Mouse (Mus musculus): Measurements from ENCODE around the gene Lcorl. TPM values are rescaled to one million over a fixed set of nuclear protein-coding genes. Genes with fewer than 3 reads are reported as not detected.

Gene Lcorl
- polyA plus RNA-seq, 1 experiment from 2014 or later: 20.9 TPM

DNA sequence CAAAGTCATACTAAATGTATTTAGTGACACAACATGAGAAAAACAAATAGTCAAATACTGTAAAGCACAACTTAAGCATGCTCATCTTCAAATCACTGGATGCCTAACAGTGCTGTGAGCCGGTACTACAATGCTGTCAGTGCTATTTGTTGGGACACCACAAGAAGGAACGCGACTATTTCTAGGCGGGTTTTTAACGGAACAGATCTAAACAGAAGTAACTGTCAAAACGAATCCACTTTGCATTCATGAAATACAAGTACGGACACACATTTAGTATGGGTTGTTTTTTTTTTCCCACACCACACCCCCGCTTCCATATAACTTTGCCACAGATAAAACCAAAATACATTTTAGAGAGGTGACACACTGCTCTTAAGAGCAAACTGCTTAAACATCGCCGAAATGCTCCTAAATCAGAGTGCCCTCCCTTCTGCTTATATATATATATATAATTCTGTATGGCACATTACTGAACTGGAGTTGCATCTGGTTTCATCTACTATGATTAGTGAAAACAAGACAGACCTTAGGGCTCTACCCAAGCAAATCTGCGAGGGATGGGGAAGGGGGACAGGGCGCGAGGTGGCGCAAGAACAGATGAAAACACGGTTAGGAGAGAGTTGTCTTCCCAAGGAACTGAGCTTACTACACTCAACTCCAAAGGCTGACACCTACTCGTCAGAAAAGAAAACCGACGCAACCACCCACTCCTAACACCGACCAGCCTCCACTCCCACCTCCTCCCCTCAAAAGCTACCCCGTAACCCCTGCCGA lies 1.7 kb downstream of the Lcorl start:
- Histone ChIP-seq H3K4me1 (no peaks in the 10 kb centered on the region), H3K27me3 (no peaks in the 10 kb centered on the region; the same call in 1 of the 2 replicates), H3K4me3 (peak overlapping the region; percentile 92), H3K9me3 (no peaks in the 10 kb centered on the region), H3K27ac (peak overlapping the region; percentile 99), H3K4me2 (peak overlapping the region; percentile 76), H3K9ac (peak overlapping the region; percentile 82), H3K36me3 (no peaks in the 10 kb centered on the region)
- no peak for ATAC-seq (ENCODE audit: insufficient number of reproducible peaks, low FRiP score, low TSS enrichment, low read depth)
- 20% methylated on average over 21 of the region's 21 CpGs for WGBS

DNA sequence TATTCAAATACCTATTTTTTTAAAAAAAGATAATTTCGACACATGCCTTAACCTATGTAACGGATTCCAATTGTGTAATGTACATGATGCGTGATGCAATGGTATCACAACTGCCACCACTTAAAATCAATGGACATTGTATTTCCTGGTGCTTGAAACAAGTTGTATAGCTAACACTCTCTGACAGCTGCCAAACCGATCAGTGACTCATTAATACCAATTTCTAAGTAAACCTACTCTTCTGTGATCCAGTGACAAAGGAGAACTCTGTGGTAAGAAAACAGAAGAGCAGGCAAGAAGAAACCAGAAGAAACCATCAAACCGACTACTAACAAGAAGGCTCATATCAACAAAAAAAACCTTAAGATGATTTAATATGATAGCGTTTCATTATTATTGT lies 12.7 kb downstream of the Lcorl start:
- no peaks in the 10 kb centered on the region for H3K9me3 ChIP-seq
- H3K36me3 ChIP-seq: no peaks in the 10 kb centered on the region
- no peak overlapping the region for H3K4me2 ChIP-seq
- ATAC-seq (ENCODE audit: insufficient number of reproducible peaks, low FRiP score, low TSS enrichment, low read depth): no peak
- no peaks in the 10 kb centered on the region for H3K27me3 ChIP-seq
- no peak overlapping the region for H3K4me3 ChIP-seq
- H3K4me1 ChIP-seq: no peaks in the 10 kb centered on the region
- H3K9ac ChIP-seq: no peak overlapping the region
- 91% methylated on average over 6 of the region's 6 CpGs for WGBS
- H3K27ac ChIP-seq: no peak overlapping the region

DNA sequence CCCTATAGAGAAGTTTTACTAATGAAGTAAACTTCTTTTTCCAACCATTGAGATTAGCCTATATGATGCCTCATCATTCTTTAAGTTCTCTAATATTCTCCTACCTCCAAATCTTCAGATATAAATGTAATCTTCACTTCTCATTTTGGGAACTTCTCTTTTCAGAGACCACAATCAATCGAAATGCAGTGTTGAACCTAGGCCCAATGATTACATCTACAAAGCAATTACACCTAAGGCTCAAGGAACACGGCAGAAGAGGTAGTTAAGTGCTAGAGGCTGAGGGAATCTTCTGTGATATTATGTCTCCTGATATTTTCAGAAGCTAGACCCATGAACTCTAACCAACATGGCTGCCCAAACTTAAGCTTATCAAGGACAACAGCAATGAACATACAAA lies 22.3 kb downstream of the Lcorl start:
- no peak for ATAC-seq (ENCODE audit: insufficient number of reproducible peaks, low FRiP score, low TSS enrichment, low read depth)
- WGBS: 90% methylated on average over 2 of the region's 2 CpGs
- no peak overlapping the region for H3K9ac ChIP-seq
- H3K27me3 ChIP-seq: no peaks in the 10 kb centered on the region
- H3K4me1 ChIP-seq: no peaks in the 10 kb centered on the region
- no peaks in the 10 kb centered on the region for H3K9me3 ChIP-seq
- no peak overlapping the region for H3K4me2 ChIP-seq
- H3K27ac ChIP-seq: no peak overlapping the region
- no peaks in the 10 kb centered on the region for H3K36me3 ChIP-seq
- H3K4me3 ChIP-seq: no peak overlapping the region

DNA sequence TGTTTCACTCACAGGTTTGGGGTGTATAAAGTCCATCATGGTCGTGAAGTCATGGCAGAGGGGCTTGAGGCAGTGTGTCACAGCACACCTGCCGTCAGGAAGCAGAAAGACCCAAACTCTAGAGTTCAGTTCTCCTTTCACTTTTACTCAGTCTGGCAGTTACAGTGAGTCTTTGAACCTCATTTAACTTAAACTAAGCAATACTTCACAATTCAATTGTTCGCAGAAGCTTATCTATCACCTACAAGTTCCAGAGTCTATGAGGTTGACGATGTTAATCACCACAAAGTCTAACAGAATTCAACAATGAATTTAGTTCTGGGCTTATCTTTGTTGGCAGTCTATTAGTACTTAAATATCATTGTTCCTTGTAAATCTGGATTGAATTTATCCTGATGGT lies 45.9 kb downstream of the Lcorl start:
- H3K27me3 ChIP-seq: no peaks in the 10 kb centered on the region
- H3K9me3 ChIP-seq: peaks cover 10% of the 10 kb centered on the region; the same call in 1 of the 2 replicates
- H3K27ac ChIP-seq: no peak overlapping the region
- H3K4me3 ChIP-seq: no peak overlapping the region
- H3K4me2 ChIP-seq: no peak overlapping the region
- 93% methylated on average over 4 of the region's 4 CpGs for WGBS
- no peak for ATAC-seq (ENCODE audit: insufficient number of reproducible peaks, low FRiP score, low TSS enrichment, low read depth)
- H3K36me3 ChIP-seq: peaks cover 4% of the 10 kb centered on the region; the same call in 1 of the 2 replicates
- no peaks in the 10 kb centered on the region for H3K4me1 ChIP-seq
- H3K9ac ChIP-seq: no peak overlapping the region

DNA sequence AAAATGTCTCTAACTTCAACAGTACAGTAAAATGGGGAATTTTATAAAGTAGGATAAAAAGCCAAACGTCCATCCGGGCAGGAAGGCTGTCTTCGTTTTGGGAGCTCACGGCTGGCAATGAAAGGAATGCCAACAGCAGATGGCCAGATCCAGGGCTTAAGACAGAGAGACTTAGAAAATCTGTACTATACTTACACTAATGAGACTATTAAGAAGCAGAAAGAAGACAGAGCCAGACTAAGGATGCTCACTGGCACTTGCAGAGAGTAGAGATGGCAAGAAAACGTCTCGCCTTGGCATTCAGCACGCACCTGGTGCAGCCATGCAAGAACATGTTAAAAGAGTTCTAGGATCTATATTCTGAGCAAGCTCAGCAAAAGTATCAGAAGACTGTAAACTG lies 65.6 kb downstream of the Lcorl start:
- Histone ChIP-seq H3K9ac (no peak overlapping the region), H3K4me3 (no peak overlapping the region), H3K36me3 (no peaks in the 10 kb centered on the region), H3K9me3 (no peaks in the 10 kb centered on the region), H3K27me3 (no peaks in the 10 kb centered on the region), H3K4me2 (no peak overlapping the region), H3K4me1 (no peaks in the 10 kb centered on the region), H3K27ac (no peak overlapping the region)
- no peak for ATAC-seq (ENCODE audit: insufficient number of reproducible peaks, low FRiP score, low TSS enrichment, low read depth)
- WGBS: 77% methylated on average over 7 of the region's 7 CpGs

DNA sequence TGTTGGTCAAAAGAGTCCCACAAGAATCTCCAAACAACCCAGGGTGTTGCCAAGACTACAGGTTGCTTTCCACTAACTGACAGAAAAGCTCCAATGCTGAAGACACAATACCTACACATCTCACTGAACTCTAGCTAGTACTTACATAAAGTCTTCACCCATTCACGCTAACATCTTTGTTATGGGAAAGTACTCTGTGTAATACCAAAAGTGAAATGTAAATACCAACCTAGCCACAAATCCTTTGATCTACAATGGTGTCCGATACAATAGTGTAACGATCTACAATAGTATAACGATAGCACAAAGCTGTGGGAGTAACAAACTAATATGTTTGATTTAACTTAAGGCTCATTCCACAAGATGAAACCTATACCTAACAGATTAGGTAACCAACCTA lies 67.2 kb downstream of the Lcorl start:
- H3K4me2 ChIP-seq: no peak overlapping the region
- H3K27me3 ChIP-seq: no peaks in the 10 kb centered on the region
- H3K4me3 ChIP-seq: no peak overlapping the region
- H3K9me3 ChIP-seq: no peaks in the 10 kb centered on the region
- H3K9ac ChIP-seq: no peak overlapping the region
- no peaks in the 10 kb centered on the region for H3K36me3 ChIP-seq
- no peaks in the 10 kb centered on the region for H3K4me1 ChIP-seq
- no peak overlapping the region for H3K27ac ChIP-seq
- WGBS: 95% methylated on average over 4 of the region's 4 CpGs
- ATAC-seq (ENCODE audit: insufficient number of reproducible peaks, low FRiP score, low TSS enrichment, low read depth): no peak

DNA sequence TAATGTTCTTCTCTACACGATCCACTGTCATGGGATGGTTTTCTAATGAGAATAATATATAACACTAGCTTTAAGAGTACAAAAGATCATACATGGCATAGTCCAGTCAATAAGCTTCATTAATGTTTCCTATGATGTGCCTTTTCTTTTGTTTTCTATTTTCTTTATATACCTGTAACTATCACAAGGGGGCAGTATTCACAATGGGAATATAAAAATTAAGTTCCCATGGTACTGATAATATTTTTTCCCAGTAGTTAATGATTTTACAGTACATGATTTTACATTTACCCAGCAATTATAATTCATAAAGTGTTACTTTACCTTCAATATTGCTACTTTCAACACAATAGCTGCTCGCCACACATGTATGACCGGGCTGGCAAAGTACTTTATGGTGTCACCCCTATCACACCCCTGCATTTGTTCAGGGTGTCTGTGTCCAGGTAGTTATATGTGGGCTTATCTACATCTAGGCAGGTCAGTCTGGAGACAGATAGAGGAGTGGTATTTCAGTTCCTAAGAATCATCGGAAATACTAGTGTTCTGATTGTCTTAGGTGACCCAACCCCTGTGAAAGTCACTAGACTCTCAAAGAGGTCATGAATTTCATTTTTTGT lies 99.8 kb downstream of the Lcorl start:
- Histone ChIP-seq H3K9ac (no peak overlapping the region), H3K27ac (no peak overlapping the region), H3K27me3 (no peaks in the 10 kb centered on the region), H3K4me3 (no peak overlapping the region), H3K4me2 (no peak overlapping the region), H3K4me1 (no peaks in the 10 kb centered on the region), H3K9me3 (no peaks in the 10 kb centered on the region), H3K36me3 (no peaks in the 10 kb centered on the region)
- ATAC-seq (ENCODE audit: insufficient number of reproducible peaks, low FRiP score, low TSS enrichment, low read depth): no peak
- 84% methylated on average over 4 of the region's 4 CpGs for WGBS

DNA sequence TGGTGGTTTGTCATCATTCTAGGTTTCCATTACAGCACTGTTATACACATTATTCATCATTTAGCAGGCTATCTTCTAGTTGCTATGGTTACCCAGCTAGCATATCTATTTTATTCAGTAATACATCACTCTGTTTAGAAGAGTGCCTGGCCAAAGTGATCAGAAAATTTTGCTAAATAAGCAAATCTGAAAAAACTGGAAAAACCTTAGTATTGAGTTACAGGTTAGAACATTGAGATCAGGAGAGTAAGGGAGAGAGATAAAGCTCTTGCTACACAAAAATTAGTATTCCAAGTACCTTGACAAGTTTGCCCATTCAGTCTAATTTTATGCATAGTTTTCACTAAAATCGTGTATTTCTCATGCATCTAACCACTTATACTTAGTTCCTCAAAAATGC lies 119.5 kb downstream of the Lcorl start:
- H3K4me1 ChIP-seq: no peaks in the 10 kb centered on the region
- WGBS: 93% methylated on average over 1 of the region's 1 CpGs
- no peak overlapping the region for H3K4me2 ChIP-seq
- no peak overlapping the region for H3K27ac ChIP-seq
- no peak for ATAC-seq (ENCODE audit: insufficient number of reproducible peaks, low FRiP score, low TSS enrichment, low read depth)
- no peaks in the 10 kb centered on the region for H3K36me3 ChIP-seq
- no peaks in the 10 kb centered on the region for H3K27me3 ChIP-seq
- H3K9ac ChIP-seq: no peak overlapping the region
- no peaks in the 10 kb centered on the region for H3K9me3 ChIP-seq
- H3K4me3 ChIP-seq: no peak overlapping the region

DNA sequence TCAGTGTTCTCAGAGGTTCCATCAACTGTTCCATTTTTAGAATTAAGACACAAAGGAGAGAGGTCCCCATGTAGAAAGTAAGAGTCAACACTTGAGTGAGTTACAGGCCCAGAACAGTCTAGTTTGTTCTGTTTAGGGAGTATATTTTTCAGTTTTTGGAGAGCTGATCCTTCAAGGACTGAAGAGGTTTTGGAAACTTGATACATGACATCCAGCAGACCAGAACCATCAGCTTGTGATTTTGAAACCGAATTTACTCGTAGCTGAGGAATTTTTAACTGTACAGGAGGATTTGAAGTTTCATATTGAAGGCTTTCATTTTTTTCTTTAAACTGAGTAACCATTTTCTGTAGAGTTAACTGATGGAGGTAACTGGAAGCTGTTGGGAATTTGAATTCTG lies 123.7 kb downstream of the Lcorl start:
- H3K9ac ChIP-seq: no peak overlapping the region
- H3K4me2 ChIP-seq: no peak overlapping the region
- H3K36me3 ChIP-seq: no peaks in the 10 kb centered on the region
- no peaks in the 10 kb centered on the region for H3K27me3 ChIP-seq
- H3K4me3 ChIP-seq: no peak overlapping the region
- no peak for ATAC-seq (ENCODE audit: insufficient number of reproducible peaks, low FRiP score, low TSS enrichment, low read depth)
- no peaks in the 10 kb centered on the region for H3K4me1 ChIP-seq
- WGBS: 73% methylated on average over 2 of the region's 2 CpGs
- no peak overlapping the region for H3K27ac ChIP-seq
- H3K9me3 ChIP-seq: no peaks in the 10 kb centered on the region

DNA sequence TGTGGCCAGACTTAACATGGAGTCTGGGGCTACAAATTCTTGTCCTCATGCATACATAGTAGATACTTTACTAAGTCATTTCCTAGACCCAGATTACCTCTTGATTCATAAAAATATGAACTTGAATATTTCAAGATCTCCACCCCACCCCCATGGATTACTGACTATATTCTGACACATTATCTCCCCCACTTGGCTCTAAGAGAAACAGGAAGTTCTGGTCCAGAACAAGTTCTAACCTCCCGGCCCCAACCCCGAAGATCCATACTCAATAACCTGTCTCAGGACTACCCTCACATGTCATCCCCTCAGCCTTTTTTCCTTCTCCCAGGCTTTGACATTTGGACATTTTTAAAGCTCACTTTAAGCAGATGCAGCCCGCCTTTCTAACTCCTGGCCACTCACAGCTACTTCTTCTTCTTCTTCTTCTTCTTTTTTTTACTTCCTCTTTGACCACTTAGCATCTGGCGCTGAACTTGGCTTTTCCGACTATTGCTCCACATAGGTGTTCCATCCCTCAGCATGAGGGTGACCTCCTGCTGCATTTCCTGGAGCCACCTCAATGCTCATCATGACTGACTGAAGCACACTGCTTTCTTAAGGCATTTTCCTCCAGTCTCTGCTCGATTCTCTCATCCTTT lies 138.4 kb downstream of the Lcorl start:
- Histone ChIP-seq H3K36me3 (no peaks in the 10 kb centered on the region), H3K27ac (no peak overlapping the region), H3K4me3 (no peak overlapping the region), H3K4me2 (no peak overlapping the region), H3K4me1 (no peaks in the 10 kb centered on the region), H3K9me3 (no peaks in the 10 kb centered on the region), H3K27me3 (no peaks in the 10 kb centered on the region), H3K9ac (no peak overlapping the region)
- WGBS: 88% methylated on average over 6 of the region's 6 CpGs
- no peak for ATAC-seq (ENCODE audit: insufficient number of reproducible peaks, low FRiP score, low TSS enrichment, low read depth)

DNA sequence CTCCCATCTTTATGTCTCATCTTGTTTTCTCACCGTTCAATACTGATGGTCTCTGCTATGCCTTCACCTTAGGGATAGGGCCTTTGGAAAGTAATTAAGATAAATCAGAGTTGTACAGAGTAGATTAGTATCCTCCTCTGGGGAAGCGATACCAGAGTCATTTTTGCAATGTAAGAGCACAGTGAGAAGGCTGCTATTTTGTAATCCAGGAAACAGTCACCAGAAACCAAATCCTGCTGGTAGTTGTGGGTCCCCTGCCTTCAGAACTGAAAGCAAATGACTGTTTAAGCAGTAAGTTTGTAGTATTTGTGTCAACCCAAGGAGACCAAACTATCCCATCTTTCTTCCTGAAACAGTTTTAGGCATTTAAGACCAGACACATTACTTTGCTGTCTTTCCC lies 147.8 kb downstream of the Lcorl start:
- Histone ChIP-seq H3K27me3 (no peaks in the 10 kb centered on the region), H3K9me3 (no peaks in the 10 kb centered on the region), H3K27ac (no peak overlapping the region), H3K4me1 (no peaks in the 10 kb centered on the region), H3K4me2 (no peak overlapping the region), H3K4me3 (no peak overlapping the region), H3K9ac (no peak overlapping the region), H3K36me3 (peaks cover 11% of the 10 kb centered on the region)
- 90% methylated on average over 2 of the region's 2 CpGs for WGBS
- ATAC-seq (ENCODE audit: insufficient number of reproducible peaks, low FRiP score, low TSS enrichment, low read depth): no peak

DNA sequence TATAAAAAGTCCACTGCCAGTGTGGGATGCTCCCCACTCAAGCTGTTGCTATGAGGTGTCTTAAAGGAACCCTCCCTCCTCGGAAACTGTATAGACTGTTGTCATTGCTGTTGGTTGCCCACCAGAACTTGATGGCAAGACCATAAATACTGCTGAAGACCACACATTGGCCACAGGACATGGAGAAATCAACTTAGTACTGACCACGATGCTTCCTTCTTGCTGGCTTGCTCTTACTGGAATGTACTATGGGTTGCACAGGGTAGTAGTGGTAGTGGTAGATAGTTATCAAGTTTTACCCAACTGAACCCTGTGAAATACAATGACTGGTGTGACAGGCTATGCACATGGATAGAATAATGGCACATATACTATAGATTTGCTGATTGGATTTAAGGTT lies 150.6 kb downstream of the Lcorl start:
- H3K36me3 ChIP-seq: peaks cover 11% of the 10 kb centered on the region
- no peak overlapping the region for H3K4me2 ChIP-seq
- no peak overlapping the region for H3K27ac ChIP-seq
- ATAC-seq (ENCODE audit: insufficient number of reproducible peaks, low FRiP score, low TSS enrichment, low read depth): no peak
- no peak overlapping the region for H3K9ac ChIP-seq
- H3K4me1 ChIP-seq: no peaks in the 10 kb centered on the region
- no peaks in the 10 kb centered on the region for H3K9me3 ChIP-seq
- no peak overlapping the region for H3K4me3 ChIP-seq
- WGBS: 91% methylated on average over 2 of the region's 2 CpGs
- no peaks in the 10 kb centered on the region for H3K27me3 ChIP-seq

Data from limb, embryonic 15.5 days (tissue).